Mouse (Mus musculus) lung, postnatal 0 days (tissue): ENCODE data around the gene Gfra1.

Experiments used
- CTCF ChIP-seq: IDR thresholded peaks from 2 replicates; pipeline ENCODE4 v1.5.1; 2016; ENCODE audit warnings: antibody characterized with exemption, mild to moderate bottlenecking
- EP300 ChIP-seq: IDR thresholded peaks from 2 replicates; pipeline ENCODE4 v1.6.1; 2016; ENCODE audit warnings: antibody characterized with exemption, mild to moderate bottlenecking, control low read depth

GRCm38 (mm10) chr19:58360982-58361381 lies 94.7 kb downstream of the Gfra1 start:
- no peak for TF ChIP-seq CTCF
- no peak for TF ChIP-seq EP300
